Mouse (Mus musculus) midbrain, embryonic 15.5 days (tissue): ENCODE results near the gene Ksr2. TPM values are rescaled to one million over a fixed set of nuclear protein-coding genes. Genes with fewer than 3 reads are reported as not detected.
A peak's percentile ranks its signal among the peaks of the same experiment; 100 is the strongest.

Source experiments
- ATAC-seq: fragments of 200-750 bp; cut with Nextera tagmentation; replicated peaks from 2 replicates; pipeline ENCODE4 v1.8.0; 2017; ENCODE audit warnings: moderate TSS enrichment
- H3K27ac ChIP-seq: fragments of 300-500 bp; sonication (generic); 2 replicates; pipeline ENCODE4 v1.5.1; 2015; ENCODE audit warnings: mild to moderate bottlenecking, inconsistent platforms
- H3K27me3 ChIP-seq: fragments of 300-500 bp; sonication (generic); replicated peaks from 2 replicates; pipeline ENCODE4 v1.6.1; 2015; ENCODE audit warnings: inconsistent platforms
- H3K36me3 ChIP-seq: fragments of 300-500 bp; sonication (generic); replicated peaks from 2 replicates; pipeline ENCODE4 v1.6.1; 2015; ENCODE audit warnings: inconsistent platforms
- H3K4me1 ChIP-seq: fragments of 300-500 bp; sonication (generic); 2 replicates; pipeline ENCODE4 v1.6.1; 2015; ENCODE audit warnings: inconsistent platforms
- H3K4me2 ChIP-seq: fragments of 300-500 bp; sonication (generic); 2 replicates; pipeline ENCODE4 v1.6.1; 2015; ENCODE audit warnings: inconsistent platforms, mild to moderate bottlenecking, moderate library complexity
- H3K4me3 ChIP-seq: fragments of 300-500 bp; sonication (generic); 2 replicates; pipeline ENCODE4 v1.5.1; 2015; ENCODE audit warnings: mild to moderate bottlenecking, inconsistent platforms
- H3K9ac ChIP-seq: fragments of 300-500 bp; sonication (generic); 2 replicates; pipeline ENCODE4 v1.6.1; 2015; ENCODE audit warnings: mild to moderate bottlenecking, inconsistent platforms
- H3K9me3 ChIP-seq: fragments of 300-500 bp; sonication (generic); 2 replicates; pipeline ENCODE4 v1.6.1; 2016; ENCODE audit warnings: inconsistent platforms
- WGBS: fragments of 180-500 bp; shearing (Covaris S2); methylation state at CpG from one replicate; pipeline ENCODE4 v1.1.7; 2015; ENCODE audit warnings: mixed read lengths; 5-methylcytosine and 5-hydroxymethylcytosine counted together
- polyA plus RNA-seq: library from polyadenylated mRNA; unstranded; fragments of >200 nt; fragmentation: Nextera tagmentation; extraction: Ambion mirVana; gene quantifications from 2 replicates; pipeline ENCODE4 v1.2.1, GENCODE M21; 2015

Ksr2 gene
- polyA plus RNA-seq, 1 experiment from 2014 or later: 10.2 TPM

GRCm38 (mm10) chr5:117492933-117493863 is 79.4 kb downstream of the Ksr2 start:
- Histone ChIP-seq H3K36me3 (no peaks in the 10 kb centered on the region), H3K9ac (peak overlapping the region; percentile 32), H3K4me3 (peak overlapping the region; percentile 22), H3K27me3 (no peaks in the 10 kb centered on the region), H3K9me3 (no peaks in the 10 kb centered on the region), H3K4me2 (peak overlapping the region; percentile 46), H3K4me1 (peaks cover 18% of the 10 kb centered on the region), H3K27ac (peak overlapping the region; percentile 81)
- WGBS: 8% methylated on average over 31 of the region's 31 CpGs
- peak; percentile 89 for ATAC-seq

GRCm38 (mm10) chr5:117493947-117494346 is 80.1 kb downstream of the Ksr2 start:
- H3K4me2 ChIP-seq: peak overlapping the region; percentile 46
- peak; percentile 59 for ATAC-seq
- no peaks in the 10 kb centered on the region for H3K27me3 ChIP-seq
- peaks cover 18% of the 10 kb centered on the region for H3K4me1 ChIP-seq
- no peaks in the 10 kb centered on the region for H3K36me3 ChIP-seq
- WGBS: 21% methylated on average over 7 of the region's 7 CpGs
- H3K9me3 ChIP-seq: no peaks in the 10 kb centered on the region
- peak overlapping the region; percentile 81 for H3K27ac ChIP-seq
- H3K9ac ChIP-seq: no peak overlapping the region
- peak overlapping the region; percentile 22 for H3K4me3 ChIP-seq

DNA sequence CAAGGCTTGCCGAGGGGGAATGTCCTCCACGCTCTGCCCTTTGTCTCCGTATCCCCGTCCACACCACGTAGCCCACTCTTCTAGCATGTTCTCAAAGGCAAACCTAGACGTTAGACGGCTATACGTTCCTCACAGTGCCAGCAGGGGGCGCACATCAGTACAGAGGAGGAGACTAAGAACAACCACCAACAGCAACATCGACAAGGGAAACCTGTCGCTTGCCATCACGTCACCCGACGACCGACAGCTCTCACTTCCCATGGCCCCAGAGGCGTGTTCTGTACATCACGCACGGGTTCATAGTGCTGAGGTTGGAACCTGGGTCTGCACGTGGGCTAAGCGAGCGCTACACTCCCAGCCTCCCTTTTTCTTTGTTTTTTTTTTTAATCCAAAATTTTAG is 83.3 kb downstream of the Ksr2 start:
- Histone ChIP-seq H3K4me3 (no peak overlapping the region), H3K4me1 (peaks cover 18% of the 10 kb centered on the region), H3K27me3 (no peaks in the 10 kb centered on the region), H3K9ac (no peak overlapping the region), H3K9me3 (no peaks in the 10 kb centered on the region), H3K27ac (no peak overlapping the region), H3K36me3 (no peaks in the 10 kb centered on the region), H3K4me2 (no peak overlapping the region)
- 70% methylated on average over 21 of the region's 21 CpGs for WGBS
- no peak for ATAC-seq

DNA sequence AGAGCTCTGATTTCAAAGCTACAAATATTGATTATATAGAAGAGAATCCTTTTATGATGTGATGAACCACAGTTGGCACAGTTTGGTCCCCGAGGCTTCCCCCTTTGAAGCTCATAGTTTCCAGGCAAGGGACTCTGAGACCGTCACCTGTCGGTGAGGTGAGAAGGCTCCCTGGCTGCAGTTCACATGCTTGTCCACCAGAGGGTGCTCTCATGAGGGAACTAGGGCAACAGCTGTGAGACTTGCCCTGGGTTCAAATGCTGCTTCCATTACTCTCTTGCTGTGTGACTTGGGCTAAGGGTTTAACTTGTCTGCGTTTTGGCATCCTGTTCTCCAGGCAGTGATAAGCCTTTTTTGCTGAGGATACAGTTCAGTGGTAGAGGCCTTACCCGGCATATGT is 88.8 kb downstream of the Ksr2 start:
- Histone ChIP-seq H3K4me3 (no peak overlapping the region), H3K27ac (no peak overlapping the region), H3K4me2 (no peak overlapping the region), H3K4me1 (no peaks in the 10 kb centered on the region), H3K36me3 (no peaks in the 10 kb centered on the region), H3K9ac (no peak overlapping the region), H3K9me3 (no peaks in the 10 kb centered on the region), H3K27me3 (no peaks in the 10 kb centered on the region)
- WGBS: 82% methylated on average over 5 of the region's 5 CpGs
- ATAC-seq: no peak

GRCm38 (mm10) chr5:117504431-117504830 is 90.6 kb downstream of the Ksr2 start:
- Histone ChIP-seq H3K9me3 (no peaks in the 10 kb centered on the region), H3K4me1 (no peaks in the 10 kb centered on the region), H3K27me3 (no peaks in the 10 kb centered on the region), H3K36me3 (no peaks in the 10 kb centered on the region), H3K4me3 (no peak overlapping the region), H3K27ac (no peak overlapping the region), H3K9ac (no peak overlapping the region), H3K4me2 (no peak overlapping the region)
- 90% methylated on average over 5 of the region's 5 CpGs for WGBS
- no peak for ATAC-seq

GRCm38 (mm10) chr5:117505204-117505603 is 91.4 kb downstream of the Ksr2 start:
- Histone ChIP-seq H3K9me3 (no peaks in the 10 kb centered on the region), H3K4me2 (no peak overlapping the region), H3K27me3 (no peaks in the 10 kb centered on the region), H3K9ac (no peak overlapping the region), H3K4me3 (no peak overlapping the region), H3K4me1 (no peaks in the 10 kb centered on the region), H3K36me3 (no peaks in the 10 kb centered on the region), H3K27ac (no peak overlapping the region)
- ATAC-seq: no peak
- WGBS: 72% methylated on average over 10 of the region's 10 CpGs

DNA sequence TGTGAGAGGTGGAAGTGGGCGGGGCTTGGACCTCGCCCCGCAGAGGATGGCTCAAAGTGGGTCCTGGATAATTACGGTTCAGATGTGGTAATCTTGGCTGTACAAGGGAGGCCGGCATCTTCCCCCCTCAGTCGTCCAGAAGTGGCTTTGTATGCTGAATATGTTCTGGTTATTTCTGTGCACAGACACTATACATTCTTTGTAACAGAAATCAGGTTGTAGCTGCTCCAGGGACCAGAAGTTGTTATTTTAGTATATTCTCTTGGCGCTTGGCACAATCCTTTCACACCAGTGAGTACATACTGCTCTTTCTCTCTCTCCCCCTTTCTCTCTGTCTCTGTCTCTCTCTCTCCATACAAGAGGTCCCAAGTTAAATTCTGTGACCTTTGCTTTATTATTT is 92.0 kb downstream of the Ksr2 start:
- Histone ChIP-seq H3K27ac (no peak overlapping the region), H3K36me3 (no peaks in the 10 kb centered on the region), H3K9ac (no peak overlapping the region), H3K4me3 (no peak overlapping the region), H3K27me3 (no peaks in the 10 kb centered on the region), H3K4me1 (no peaks in the 10 kb centered on the region), H3K4me2 (no peak overlapping the region), H3K9me3 (no peaks in the 10 kb centered on the region)
- ATAC-seq: no peak
- WGBS: 86% methylated on average over 7 of the region's 7 CpGs

GRCm38 (mm10) chr5:117506406-117506805 is 92.6 kb downstream of the Ksr2 start:
- no peaks in the 10 kb centered on the region for H3K9me3 ChIP-seq
- no peak overlapping the region for H3K4me2 ChIP-seq
- ATAC-seq: no peak
- H3K4me1 ChIP-seq: no peaks in the 10 kb centered on the region
- H3K36me3 ChIP-seq: no peaks in the 10 kb centered on the region
- H3K27ac ChIP-seq: no peak overlapping the region
- WGBS: 36% methylated on average over 13 of the region's 13 CpGs
- H3K9ac ChIP-seq: no peak overlapping the region
- H3K4me3 ChIP-seq: no peak overlapping the region
- H3K27me3 ChIP-seq: no peaks in the 10 kb centered on the region

- Histone ChIP-seq H3K9ac (no peak overlapping the region), H3K4me3 (no peak overlapping the region), H3K27me3 (no peaks in the 10 kb centered on the region), H3K4me1 (no peaks in the 10 kb centered on the region), H3K27ac (no peak overlapping the region), H3K9me3 (no peaks in the 10 kb centered on the region), H3K4me2 (no peak overlapping the region), H3K36me3 (no peaks in the 10 kb centered on the region)
- no peak; the same call in 1 of the 2 replicates for ATAC-seq
- WGBS: 46% methylated on average over 21 of the region's 22 CpGs
Measured at GRCm38 (mm10) chr5:117509511-117510375, 95.9 kb downstream of the Ksr2 start.

DNA sequence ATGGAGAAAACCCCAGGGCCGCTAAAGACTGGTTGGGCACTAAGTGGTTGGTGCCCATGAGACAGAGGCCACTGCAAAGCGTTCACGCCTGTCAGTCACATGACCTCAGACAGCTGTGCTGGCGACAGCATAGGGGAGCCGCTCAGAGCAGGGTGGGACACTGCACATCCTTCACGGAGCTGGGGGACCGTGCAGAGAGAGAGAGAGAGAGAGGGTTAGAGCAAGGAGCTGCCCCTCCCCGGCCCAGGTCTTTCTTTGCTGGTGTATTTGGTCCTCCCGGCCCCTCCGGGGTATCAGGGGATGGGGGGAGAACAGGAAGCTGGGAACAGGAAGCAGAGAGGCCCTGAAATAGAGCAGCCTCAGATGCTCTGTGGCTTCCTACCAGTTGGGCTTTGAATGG is 97.1 kb downstream of the Ksr2 start:
- Histone ChIP-seq H3K9me3 (no peaks in the 10 kb centered on the region), H3K4me2 (no peak overlapping the region), H3K4me3 (no peak overlapping the region), H3K27ac (no peak overlapping the region), H3K4me1 (no peaks in the 10 kb centered on the region), H3K27me3 (no peaks in the 10 kb centered on the region), H3K9ac (no peak overlapping the region), H3K36me3 (no peaks in the 10 kb centered on the region)
- 78% methylated on average over 10 of the region's 10 CpGs for WGBS
- ATAC-seq: no peak

DNA sequence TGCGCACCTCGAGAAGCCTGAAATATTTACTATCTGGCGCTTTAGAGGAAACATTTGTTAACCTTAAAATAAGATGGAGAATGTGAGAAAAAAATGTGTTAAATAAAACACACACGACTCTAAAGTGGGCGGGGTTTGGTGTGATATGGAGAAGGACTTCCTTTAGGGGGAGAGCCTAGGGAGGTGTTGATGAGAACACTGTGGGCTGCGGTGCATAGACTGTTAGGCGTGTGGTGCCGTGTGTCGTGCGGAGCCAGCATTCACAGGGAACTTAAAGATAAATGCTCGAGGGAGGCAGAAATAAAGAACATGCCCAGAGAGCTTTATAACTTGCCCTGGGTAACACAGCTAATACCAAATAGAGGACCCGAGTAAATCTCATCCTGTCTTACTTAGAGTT is 101.6 kb downstream of the Ksr2 start:
- H3K27ac ChIP-seq: no peak overlapping the region
- H3K4me3 ChIP-seq: no peak overlapping the region
- no peak for ATAC-seq
- no peaks in the 10 kb centered on the region for H3K4me1 ChIP-seq
- no peaks in the 10 kb centered on the region for H3K27me3 ChIP-seq
- H3K4me2 ChIP-seq: no peak overlapping the region
- whole genome bisulfite sequencing: 91% methylated on average over 12 of the region's 12 CpGs
- no peak overlapping the region for H3K9ac ChIP-seq
- no peaks in the 10 kb centered on the region for H3K9me3 ChIP-seq
- no peaks in the 10 kb centered on the region for H3K36me3 ChIP-seq

DNA sequence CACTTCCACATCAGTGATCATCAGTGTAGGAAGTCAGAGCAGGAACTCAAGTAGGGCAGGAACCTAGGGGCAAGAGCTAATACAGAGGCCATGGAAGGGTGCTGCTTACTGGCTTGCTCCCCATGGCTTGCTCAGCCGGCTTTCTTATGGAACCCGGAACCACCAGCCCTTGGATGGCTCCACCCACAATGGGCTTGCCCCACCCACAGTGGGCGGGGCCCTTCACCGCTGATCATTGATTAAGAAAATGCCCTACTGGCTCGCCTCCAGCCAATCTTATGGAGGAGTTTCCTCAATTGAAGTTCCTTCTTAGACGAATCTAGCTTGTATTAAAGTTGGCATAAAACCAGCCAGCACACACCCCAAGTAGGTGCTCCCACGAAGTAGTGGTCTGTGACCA is 102.1 kb downstream of the Ksr2 start:
- no peak overlapping the region for H3K27ac ChIP-seq
- ATAC-seq: no peak
- H3K4me1 ChIP-seq: no peaks in the 10 kb centered on the region
- H3K4me3 ChIP-seq: no peak overlapping the region
- WGBS: 80% methylated on average over 7 of the region's 7 CpGs
- no peak overlapping the region for H3K4me2 ChIP-seq
- H3K9me3 ChIP-seq: no peaks in the 10 kb centered on the region
- no peaks in the 10 kb centered on the region for H3K36me3 ChIP-seq
- H3K27me3 ChIP-seq: no peaks in the 10 kb centered on the region
- H3K9ac ChIP-seq: no peak overlapping the region
